Mouse (Mus musculus) urinary bladder, postnatal 10 days (tissue): ENCODE results near the gene Mad1l1.

ENCODE experiments used
- DNase-seq: peaks from one replicate; pipeline ENCODE4 v3.0.0; 2022; ENCODE audit warnings: low spot score

Mad1l1 gene

GRCm38 (mm10) chr5:140324058-140324457 is 2.7 kb upstream of the Mad1l1 start:
- no peak for DNase-seq

DNA sequence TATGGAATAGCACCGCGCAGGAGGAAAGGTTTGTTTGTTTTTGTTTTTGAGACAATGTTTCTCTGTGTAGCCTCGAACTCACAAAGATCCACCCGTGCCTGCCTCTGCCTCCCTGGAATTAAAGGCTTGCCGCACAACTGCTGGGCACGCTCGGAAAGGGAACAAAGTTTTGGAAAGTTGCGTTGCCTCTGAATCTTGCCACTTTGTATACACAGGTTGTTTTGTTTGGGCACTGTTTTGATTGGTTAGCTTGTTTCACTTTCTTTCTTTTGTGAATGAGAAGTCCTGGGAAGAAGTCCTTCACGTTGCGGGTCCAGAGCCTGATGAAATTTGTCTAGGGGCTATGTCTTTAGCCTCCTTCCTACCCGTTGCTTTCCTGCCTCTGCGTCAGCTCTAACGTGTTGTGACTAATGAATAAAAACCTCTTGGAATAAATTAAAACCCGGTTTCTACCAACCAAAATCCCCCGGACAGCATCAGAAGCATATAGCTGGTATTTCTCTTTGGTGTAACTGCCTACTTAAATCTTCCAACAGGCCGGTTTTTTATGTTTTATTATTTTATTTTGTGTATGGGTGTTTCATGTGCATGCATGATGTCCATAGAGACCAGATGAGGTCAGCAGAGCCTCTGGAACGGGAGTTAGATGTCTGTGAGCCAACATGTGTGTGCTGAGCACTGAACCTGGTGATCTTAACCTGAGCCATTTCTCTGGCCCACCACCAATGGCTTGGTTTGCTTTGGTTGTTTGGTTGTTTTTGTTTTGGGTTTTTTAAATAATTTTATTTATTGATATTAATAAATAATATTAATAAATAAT is 614 bp upstream of the Mad1l1 start:
- DNase-seq: no peak

- DNase-seq: no peak
Measured at GRCm38 (mm10) chr5:140316716-140317115, 4.6 kb downstream of the Mad1l1 start.

DNA sequence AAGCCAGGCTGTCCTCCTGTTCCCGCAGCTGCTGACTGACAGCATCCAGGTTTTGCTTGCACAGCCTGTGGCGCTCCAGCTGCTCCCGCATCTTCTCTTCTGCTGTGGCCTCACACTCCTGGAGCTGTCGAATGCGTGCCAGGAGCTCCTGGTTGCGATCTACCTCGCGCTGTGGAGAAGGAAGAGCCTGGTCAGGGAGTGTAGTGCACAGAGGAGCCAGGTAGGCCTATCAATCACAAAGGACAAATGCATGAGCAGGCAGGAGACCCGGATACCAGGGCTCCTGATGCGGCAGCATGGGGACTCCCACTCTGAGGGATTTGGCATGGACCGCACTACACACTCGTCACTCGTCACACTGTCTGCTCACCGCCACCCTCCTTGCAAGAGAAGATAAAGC is 13.8 kb downstream of the Mad1l1 start:
- DNase-seq: no peak

DNA sequence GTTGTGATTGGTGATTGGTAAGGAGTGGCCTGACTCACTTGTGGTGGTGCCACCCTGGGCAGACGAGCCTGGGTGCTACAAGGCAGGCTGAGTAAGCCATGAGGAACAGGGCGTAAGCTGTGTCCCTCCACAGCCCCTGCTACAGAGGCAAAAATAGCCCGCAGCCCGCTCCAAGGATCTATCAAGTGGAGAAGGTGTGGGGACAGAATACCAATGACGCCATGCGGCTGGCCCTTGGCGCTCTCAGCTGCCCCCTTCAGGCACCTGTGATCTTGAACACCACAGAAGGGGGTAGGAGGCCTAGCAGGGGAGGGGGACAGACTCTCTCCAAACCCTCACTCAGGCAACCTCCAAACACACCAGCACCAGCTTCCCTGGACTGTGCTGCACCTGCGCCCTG is 15.3 kb downstream of the Mad1l1 start:
- DNase-seq: no peak

DNA sequence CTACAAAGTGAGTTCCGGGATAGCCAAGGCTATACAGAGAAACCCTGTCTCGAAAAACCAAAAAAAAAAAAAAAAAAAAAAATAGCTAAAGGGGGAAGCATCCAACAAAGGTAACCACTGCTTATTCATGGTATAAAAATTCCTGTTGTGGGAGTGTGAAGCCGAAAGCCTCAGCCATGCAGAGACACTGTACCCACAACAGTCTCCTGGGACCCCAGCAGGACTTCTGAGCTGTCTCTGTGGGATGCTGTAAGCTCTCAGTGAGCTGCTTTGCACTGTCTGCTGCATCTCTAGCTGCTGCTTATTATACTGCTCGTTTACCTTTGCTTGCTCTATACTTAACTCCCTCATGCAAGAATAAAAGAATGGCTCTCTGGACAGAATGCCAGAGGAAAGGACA is 23.1 kb downstream of the Mad1l1 start:
- DNase-seq: no peak

DNA sequence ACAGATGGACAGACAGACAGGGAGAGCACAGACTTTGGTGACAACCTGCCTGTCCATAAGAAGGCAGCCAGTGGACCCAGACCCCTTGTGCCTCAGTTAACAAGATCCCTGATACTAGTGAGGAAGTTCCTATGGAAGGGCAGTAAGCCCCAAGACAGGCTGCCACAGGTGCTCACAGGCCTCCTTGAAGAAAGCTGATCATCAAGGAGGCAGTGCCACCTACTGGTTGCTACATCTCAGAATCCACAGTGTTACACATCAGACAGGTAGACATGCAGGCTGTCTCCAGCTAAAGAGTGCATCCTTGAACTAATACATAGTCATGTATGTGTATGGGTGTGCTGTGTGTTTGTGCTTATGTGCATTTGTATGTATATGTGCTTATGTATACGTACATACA is 29.2 kb downstream of the Mad1l1 start:
- no peak for DNase-seq

- DNase-seq: no peak
Measured at GRCm38 (mm10) chr5:140289161-140289560, 32.2 kb downstream of the Mad1l1 start.

- no peak for DNase-seq
Measured at GRCm38 (mm10) chr5:140288287-140288686, 33.1 kb downstream of the Mad1l1 start.

- DNase-seq: no peak
Measured at GRCm38 (mm10) chr5:140284761-140285160, 36.6 kb downstream of the Mad1l1 start.

GRCm38 (mm10) chr5:140284011-140284410 is 37.3 kb downstream of the Mad1l1 start:
- no peak for DNase-seq

GRCm38 (mm10) chr5:140282900-140283299 is 38.5 kb downstream of the Mad1l1 start:
- DNase-seq: no peak

DNA sequence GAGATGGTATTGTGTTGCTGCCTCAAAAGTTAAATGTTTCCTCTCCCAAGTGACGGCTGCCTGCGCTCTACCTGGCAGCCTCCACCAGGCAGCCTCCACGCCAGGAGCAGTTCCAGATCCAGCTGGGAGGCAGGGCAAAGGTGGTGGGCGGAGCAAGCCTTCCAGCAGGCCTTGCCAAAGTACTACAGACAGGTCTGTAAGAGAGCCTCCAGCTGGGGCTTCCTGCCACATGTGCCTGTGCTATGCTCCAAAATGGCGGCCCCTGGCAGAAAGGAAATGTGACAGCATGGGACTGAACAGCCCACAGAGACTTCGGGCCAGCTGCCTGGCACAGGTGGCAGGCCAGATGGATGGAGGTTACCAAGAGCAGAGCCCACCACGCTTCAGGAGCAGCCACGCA is 39.0 kb downstream of the Mad1l1 start:
- DNase-seq: no peak

DNA sequence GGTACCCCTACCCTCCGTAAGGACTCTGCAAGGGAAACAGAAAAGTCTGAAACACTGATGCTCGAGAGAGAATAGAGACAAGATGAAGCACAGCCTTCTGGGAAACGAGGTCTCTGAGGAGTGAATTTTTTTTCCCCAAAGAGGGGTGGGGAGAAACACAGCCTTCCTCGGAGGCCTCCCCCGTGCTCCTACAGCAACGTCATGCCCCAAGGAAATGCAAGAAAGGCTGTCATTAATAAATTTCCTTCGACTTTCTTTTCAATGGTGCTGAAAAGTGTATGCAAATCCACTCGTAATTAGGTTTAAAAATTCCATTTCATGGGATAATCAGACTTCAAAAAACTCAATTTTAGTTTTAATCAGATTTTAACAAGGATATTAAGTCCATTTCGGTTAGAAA is 41.1 kb downstream of the Mad1l1 start:
- no peak for DNase-seq

DNA sequence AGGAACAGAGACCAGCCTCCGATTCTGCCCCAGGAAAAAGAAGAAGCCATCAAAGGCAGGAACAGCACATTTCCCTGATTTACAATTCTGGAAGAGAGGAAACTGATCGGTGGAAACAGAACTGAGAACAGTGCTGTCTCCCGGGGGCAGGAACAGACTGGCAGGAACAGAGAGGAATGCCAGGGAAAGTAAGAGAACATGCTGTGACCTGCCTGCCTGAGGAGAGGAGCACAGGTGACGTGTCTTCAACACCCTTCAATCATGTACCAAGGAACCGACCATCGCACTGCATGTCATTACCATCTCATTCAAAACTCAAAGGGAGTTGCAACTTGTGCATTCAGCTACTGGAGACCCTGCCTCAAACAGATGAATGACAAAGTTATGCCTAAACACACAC is 44.6 kb downstream of the Mad1l1 start:
- no peak for DNase-seq

DNA sequence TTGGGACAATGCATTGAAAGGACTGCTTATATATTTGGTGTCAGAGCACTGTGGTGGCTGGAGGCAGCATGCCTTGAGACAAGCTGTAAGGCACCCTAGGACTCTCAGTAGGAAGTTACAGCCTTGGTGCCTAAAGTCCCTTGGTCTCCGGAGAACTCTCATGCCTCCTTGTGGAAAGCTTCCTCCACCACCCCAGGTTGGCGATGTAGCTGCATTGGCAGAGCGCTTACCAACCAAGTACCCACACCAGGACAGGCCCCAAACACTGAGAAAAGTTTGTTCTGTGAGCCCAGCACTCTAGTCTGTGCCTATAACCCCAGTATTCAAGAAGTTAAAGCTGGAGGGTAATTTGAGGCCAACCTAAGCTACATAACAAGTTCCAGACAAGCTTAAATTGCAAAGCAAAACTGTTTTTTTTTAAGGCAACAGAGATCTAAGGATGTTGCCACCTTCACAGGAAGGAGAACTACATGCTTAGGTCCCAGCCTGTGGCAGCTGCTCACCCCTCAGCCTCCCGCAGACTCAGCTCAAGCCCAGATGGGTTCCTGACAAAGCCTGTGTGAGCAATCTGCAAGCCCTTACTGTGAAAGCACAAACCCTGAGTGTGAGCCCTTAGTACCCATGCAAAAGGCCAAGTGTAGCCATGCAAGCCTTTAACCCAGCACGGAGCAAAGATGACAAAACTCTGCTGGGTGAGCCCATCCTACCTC is 50.2 kb downstream of the Mad1l1 start:
- DNase-seq: no peak

GRCm38 (mm10) chr5:140268396-140268795 is 53.0 kb downstream of the Mad1l1 start:
- DNase-seq: no peak

DNA sequence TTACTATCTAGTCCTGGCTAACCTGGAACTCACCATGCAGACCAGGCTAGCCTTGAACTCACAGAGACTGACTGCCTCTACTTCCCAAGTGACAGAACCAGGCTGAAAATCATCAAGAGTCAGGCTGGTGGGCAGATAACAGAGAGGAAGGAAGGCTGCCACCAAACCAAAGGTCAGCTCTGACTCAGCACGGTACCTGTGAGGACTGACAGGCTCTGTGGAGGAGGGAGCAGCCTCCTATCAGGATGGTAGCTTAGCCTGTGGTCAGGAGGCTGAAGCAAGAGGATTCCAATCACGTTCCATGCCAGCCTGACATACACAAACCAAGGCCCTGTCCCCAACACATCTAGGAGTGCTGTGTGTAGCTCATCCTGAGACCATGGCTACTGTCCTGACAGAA is 54.3 kb downstream of the Mad1l1 start:
- no peak for DNase-seq

DNA sequence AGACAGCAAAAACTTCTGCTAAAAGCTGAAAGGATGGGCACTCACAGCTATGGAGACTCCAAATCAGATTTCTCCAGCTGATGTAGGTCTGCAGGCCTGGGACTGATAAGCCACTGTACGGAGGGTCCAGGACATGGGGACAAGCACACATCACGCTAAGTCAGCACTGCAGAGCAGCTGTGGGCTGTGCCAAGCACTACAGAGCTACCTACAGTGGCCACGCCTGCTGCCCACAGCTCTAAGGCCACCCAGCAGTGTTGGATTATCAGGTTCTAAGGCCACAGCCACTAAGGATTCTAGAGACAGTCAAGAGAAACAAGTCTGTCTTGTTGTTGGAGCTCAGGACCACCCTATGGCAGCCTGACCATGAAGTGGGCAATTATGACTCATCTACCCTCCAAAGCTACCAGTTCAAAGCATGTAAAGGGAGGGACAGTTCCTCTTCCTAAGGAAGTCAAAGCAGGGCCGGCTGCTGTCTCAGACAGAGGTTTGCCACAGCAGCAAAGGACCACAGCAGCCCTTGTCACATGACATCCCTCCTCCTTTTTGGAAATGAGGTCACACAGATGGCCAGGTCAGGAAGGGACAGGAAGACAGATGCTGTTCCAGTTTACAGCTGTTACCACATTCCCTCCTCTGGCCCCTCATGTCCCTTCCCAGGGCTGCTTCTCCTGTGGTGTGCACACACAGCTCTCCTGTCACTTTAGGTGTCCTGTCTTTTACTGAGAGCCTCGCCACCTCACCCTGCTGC is 56.4 kb downstream of the Mad1l1 start:
- no peak for DNase-seq

DNA sequence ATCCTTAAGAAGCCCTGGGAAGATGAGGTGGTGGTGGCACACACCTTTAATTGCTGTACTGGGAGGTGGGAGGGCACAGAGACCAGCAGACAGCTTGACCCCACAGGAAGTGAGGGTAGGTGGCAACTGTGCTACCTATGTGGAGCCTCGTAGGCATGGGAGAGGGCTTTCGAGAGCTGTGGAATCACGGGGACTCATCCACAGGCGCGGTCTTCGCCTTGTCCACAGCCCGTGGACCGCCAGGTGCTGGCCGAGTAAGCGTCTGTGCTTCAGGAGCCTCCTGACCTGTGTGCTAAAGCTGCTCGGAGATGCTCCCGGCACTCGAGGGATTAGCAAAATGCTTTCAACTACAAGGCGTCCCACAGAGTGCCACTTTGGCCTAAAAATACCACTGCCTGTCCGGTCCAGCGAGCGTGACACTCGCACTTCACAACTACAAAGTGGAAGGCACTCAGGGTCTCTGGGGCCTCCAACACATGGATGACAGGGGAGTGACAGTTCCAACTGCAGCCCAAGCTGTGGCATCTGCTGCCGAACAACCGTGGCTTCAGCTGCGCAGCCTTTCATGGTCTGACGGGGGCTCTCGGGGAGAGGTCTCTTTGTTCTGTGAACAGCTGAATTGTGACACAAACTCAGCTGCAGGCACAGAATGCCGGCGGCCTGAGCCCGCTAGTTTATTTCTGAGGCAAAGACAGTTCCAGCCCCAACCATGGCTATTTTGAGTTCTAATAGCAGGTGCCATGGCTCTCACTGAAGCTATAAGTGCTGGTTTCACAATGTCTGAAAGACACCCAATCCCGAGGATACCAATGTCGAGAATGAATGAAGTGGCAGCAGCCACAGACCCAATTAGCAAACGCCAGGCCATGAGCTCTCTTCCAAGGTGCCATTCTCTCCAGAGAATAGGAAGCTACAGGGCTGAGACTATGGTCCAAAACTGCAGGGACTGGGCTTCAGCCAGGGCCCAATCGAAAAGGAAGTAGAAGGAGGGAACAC is 57.3 kb downstream of the Mad1l1 start:
- DNase-seq: no peak

DNA sequence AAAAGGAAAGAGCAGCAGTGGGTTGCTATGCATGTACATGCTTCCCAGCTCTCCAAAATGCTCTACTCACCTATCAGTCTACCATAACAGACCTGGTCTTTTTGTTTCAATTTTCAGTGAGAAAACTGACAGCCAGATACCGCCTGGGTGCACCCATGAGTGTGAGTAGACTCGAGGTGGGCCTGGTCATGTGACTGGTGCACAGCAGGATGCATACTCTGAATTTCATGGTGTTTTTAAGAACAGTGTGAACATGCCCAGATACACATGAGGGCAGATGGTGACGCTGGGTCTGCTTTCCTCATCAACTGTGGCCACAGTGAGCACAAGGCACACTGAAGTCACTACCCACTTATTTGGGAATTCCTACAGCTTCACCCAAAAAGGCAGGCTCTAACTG is 59.0 kb downstream of the Mad1l1 start:
- no peak for DNase-seq

DNA sequence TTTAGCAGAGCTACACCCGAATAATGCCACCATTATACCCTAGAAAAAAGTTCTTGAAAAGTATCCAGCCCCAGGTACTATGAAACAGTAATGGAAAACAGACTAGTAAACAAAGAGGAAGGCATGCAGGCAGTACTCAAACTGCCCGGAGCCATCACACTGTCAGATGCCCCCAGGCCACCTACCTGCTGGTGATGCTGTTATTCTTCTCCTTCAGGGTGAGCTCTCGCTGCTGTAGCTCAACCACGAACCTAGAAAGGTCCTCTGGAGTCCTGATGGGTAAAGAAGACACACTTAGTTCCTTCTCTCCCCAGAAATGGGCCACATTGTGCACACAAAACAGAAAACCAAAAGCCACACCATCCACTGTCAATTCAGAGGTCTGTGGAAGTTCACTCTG is 60.0 kb downstream of the Mad1l1 start:
- no peak for DNase-seq
